Mouse (Mus musculus): Measurements from ENCODE around the gene Mcf2l.

- TF ChIP-seq POLR2A (IDR thresholded peaks at IDR 0.05; ENCODE audit: low read depth, low read length) (no peak), CTCF (IDR thresholded peaks at IDR 0.05; ENCODE audit: extremely low read depth, insufficient read depth, insufficient read length, insufficient replicate concordance) (no peak)
These were observed 167.9 kb downstream of the Mcf2l start for GRCm38 (mm10) chr8:13041459-13041858.

Data from spleen, adult 2 months (tissue).